Mouse (Mus musculus): ENCODE measurements around the gene Necab3.

The Necab3 gene

GRCm38 (mm10) chr2:154571976-154572375, 13.3 kb upstream of the Necab3 start:
- DNase-seq (ENCODE audit: inconsistent ontology term) = peak; percentile 46

- no peak for DNase-seq (ENCODE audit: inconsistent ontology term)
Measured at GRCm38 (mm10) chr2:154571266-154571665, 12.6 kb upstream of the Necab3 start.

- DNase-seq (ENCODE audit: inconsistent ontology term) = no peak
Measured at GRCm38 (mm10) chr2:154570666-154571065, 12.0 kb upstream of the Necab3 start.

DNA sequence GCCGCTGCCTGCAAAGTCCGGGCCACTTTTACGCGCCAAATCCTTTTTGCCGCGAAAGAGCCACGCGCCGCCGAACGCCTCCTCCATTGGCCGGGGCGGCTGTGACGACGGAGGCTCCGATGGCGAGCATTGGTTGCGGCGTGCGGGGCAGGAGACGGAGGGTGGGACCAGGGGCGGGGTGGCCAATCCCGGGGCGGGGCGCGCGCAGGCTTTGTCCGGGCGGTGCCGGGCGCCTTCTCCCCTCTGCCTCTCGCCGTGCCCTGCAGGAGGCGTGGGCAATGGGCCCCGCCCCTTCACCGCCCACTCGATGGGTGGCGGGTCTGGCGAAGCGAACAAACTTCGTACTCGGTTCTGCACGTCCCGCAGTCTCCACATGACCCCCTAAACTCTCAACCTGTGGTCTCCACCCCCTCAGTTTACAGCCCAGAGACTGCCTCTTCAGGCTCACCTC, 11.2 kb upstream of the Necab3 start, which contains the start of gene E2f1:
TSS of gene E2f1 (minus strand) at position 57 of the 451 bp plus-strand sequence.
- peak; percentile 98 for DNase-seq (ENCODE audit: inconsistent ontology term)

DNA sequence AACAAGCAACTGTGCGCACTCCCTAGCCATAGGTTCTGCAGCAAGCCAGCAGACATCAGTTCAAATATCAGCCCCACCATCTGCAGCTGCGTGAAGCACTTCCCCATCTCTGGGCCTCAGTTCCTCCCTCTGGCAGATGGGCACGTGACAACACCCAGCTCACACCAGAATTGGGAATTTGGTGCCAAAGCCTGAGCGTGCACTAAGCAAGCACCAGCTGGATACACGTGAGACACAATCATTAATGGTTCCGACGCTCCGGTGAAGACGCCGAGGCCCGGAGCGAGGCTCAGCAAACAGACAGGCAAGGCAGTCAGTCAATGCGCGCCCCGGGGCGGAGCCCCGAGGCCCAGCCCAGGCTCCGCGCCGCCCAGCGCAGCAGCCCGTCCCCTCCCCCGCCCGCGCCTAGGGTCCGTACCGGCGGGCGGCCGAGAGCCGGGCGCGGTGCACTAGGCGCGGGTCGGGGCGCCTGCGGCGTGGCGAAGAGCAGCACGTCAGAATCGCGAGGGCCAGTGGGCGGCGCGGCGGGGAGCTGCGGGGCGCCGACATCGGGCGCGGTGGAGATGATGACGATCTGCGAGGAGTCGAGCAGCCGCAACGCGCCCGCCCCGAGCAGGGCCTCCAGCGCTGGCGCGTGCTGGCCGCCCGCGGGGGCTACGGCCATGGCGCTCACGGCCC, 10.5 kb upstream of the Necab3 start:
- peak; percentile 85 for DNase-seq (ENCODE audit: inconsistent ontology term)

GRCm38 (mm10) chr2:154568329-154569070, 9.8 kb upstream of the Necab3 start:
- DNase-seq (ENCODE audit: inconsistent ontology term) = peak; percentile 48

GRCm38 (mm10) chr2:154567766-154568165, 9.1 kb upstream of the Necab3 start:
- DNase-seq (ENCODE audit: inconsistent ontology term) = no peak

GRCm38 (mm10) chr2:154566641-154567040, 8.0 kb upstream of the Necab3 start:
- DNase-seq (ENCODE audit: inconsistent ontology term) = no peak

GRCm38 (mm10) chr2:154565562-154565961, 6.9 kb upstream of the Necab3 start:
- no peak for DNase-seq (ENCODE audit: inconsistent ontology term)

- no peak for DNase-seq (ENCODE audit: inconsistent ontology term)
Measured at GRCm38 (mm10) chr2:154563612-154564170, 5.0 kb upstream of the Necab3 start.

GRCm38 (mm10) chr2:154557184-154557832, 1.4 kb downstream of the Necab3 start:
- no peak for DNase-seq (ENCODE audit: inconsistent ontology term)

DNA sequence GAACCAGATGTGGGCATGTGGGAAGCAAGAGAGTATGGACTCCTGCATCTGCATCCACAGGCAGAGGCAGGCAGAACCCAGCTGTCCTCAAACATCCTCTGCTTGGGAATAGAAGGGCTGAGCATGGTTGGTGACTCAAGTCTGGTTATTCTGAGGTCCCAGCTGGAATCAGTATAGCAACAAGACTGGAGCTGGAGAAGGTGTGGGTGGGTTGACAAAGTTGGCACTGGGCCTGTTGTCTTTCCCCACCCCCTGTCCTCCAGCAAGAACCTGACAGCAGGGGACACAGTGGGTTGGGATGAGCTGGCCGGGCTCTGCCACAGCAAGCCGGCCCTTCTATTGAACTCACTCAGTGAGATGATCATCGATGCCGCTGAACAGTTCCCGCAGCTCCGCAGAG, 3.5 kb downstream of the Necab3 start:
- DNase-seq (ENCODE audit: inconsistent ontology term) = peak; percentile 74

- DNase-seq (ENCODE audit: inconsistent ontology term) = peak; percentile 87
Measured at GRCm38 (mm10) chr2:154552424-154552907, 6.2 kb downstream of the Necab3 start.

DNA sequence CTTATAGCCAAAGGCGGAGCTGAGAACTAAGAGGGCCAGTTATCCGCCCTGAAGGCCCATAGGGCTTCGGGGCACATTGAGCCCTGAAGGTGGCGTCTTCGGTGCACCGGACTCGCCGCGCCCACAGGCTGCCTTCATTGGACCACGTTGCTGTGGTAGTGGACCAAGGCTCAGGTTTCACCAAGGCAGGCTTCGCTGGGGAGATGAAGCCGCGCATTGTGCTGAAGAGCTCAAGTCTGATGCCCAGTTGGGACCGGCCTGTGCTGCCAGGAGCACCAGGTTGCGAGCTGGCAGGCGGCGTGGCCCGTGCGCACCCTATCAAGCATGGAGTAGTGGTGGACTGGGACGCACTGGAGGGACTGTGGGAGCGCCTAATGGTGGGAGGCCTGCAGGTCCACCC, 6.8 kb downstream of the Necab3 start:
- no peak for DNase-seq (ENCODE audit: inconsistent ontology term)

DNA sequence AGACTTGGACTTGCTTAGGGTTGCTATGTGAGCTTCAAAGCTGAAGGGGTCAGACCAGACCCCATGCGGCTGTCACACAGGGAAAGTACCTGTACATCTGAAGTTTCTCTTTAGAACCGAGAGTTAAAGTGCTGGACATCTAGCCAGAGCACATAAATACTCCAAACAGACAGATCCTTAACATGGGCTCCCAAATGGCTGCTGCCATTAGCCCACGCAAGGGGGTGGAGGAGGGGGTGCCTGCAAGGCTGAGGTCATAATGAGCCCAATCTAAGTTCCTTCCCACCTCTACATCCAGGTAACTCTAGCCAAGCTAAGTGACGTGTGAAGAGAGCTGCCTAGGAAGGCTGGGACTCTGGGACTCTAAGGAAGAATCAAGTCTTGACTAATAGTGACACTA, 7.2 kb downstream of the Necab3 start, which contains the start of gene Actl10:
TSS of gene Actl10 (plus strand) at position 301 of the 400 bp plus-strand sequence.
- DNase-seq (ENCODE audit: inconsistent ontology term) = no peak

- no peak for DNase-seq (ENCODE audit: inconsistent ontology term)
Measured at GRCm38 (mm10) chr2:154550937-154551336, 7.8 kb downstream of the Necab3 start.

- DNase-seq (ENCODE audit: inconsistent ontology term) = no peak
Measured at GRCm38 (mm10) chr2:154549886-154550189, 8.9 kb downstream of the Necab3 start.

DNA sequence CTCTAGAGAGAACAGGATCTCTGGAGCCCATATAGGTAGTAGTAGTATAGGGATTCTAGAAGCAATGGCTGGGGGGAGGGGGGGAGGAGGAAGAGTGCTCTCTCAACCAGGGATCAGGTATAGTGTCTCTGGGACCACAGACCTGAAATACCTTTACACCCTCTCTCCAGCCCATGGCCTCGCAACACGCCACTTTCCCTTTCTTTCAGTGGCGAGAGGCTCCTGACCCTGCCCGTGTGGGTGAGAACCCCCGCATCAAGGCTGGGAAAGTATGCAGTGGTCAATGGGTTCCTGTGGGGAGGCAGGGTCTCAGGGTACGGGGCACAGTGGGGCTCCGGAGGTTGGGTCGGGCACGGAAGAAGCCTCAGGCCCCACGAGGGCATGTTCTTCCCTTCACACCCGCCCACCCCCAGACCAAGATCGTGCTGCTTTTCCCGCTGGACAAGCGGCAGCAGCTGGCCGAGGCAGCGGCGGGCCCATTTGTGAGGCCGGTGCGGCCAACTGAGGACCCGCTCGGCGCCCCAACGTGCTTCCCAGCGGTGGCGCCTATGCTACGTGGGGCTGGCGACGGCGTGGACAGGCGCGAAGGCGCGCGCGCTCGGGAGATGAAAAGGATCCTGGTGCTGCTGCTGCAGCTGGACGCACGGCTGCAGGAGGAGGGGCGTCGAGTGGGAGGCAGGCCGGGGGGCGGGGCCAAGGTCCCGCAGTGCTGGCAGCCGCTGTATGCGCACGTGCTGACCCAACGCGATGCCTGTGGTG, 9.4 kb downstream of the Necab3 start:
- peak; percentile 75 for DNase-seq (ENCODE audit: inconsistent ontology term)

- DNase-seq (ENCODE audit: inconsistent ontology term) = peak; percentile 56
Measured at GRCm38 (mm10) chr2:154548688-154549087, 10.0 kb downstream of the Necab3 start.

- no peak for DNase-seq (ENCODE audit: inconsistent ontology term)
Measured at GRCm38 (mm10) chr2:154546711-154547110, 12.0 kb downstream of the Necab3 start, which contains the start of gene 1700003F12Rik. Gene 1700003F12Rik (plus strand): TSS chr2:154547085.
